Mouse (Mus musculus) MEL (cell line): ENCODE data around the gene Amh. TPM values are rescaled to one million over a fixed set of nuclear protein-coding genes. Genes with fewer than 3 reads are reported as not detected.

Experiments
- DNase-seq: peaks from one replicate; pipeline ENCODE4 v3.0.0; 2011; ENCODE audit warnings: low read depth, low spot score
- H3K27ac ChIP-seq: 2 replicates; pipeline ENCODE4 v1.5.1; 2012; ENCODE audit warnings: low read depth, mild to moderate bottlenecking, control low read depth, low read length, moderate library complexity; ENCODE audit not compliant: control insufficient read depth
- H3K27me3 ChIP-seq, 2 experiments: fragments of 150-350 bp in 1 of 2; sonication (generic) in 1 of 2; 2 replicates each; pipeline ENCODE4 v1.6.1; 2012; ENCODE audit warnings: low read length in 2 of 2, mild to moderate bottlenecking in 2 of 2, improper control_type of control experiment in 1 of 2, moderate library complexity in 1 of 2; ENCODE audit not compliant: insufficient read depth in 2 of 2, control insufficient read depth in 1 of 2
- H3K36me3 ChIP-seq, 2 experiments: 2 replicates each; pipeline ENCODE4 v1.6.1; 2012 to 2014; ENCODE audit warnings: low read length in 2 of 2, improper control_type of control experiment in 1 of 2, inconsistent platforms in 1 of 2, mild to moderate bottlenecking in 1 of 2; ENCODE audit not compliant: insufficient read depth in 2 of 2, control insufficient read depth in 1 of 2
- H3K4me1 ChIP-seq, 2 experiments: fragments of 150-350 bp in 1 of 2; sonication (generic) in 1 of 2; 2 replicates each; pipeline ENCODE4 v1.6.1; 2012; ENCODE audit warnings: low read length in 2 of 2, improper control_type of control experiment in 1 of 2, mild to moderate bottlenecking in 1 of 2; ENCODE audit not compliant: insufficient read depth in 2 of 2, control insufficient read depth in 1 of 2
- H3K4me3 ChIP-seq, 2 experiments: fragments of 150-350 bp in 1 of 2; sonication (generic) in 1 of 2; 2 replicates each; pipeline ENCODE4 v1.5.1; 2012; ENCODE audit warnings: low read depth in 2 of 2, low read length in 2 of 2, mild to moderate bottlenecking in 2 of 2, moderate library complexity in 2 of 2, control low read depth in 1 of 2, improper control_type of control experiment in 1 of 2; ENCODE audit not compliant: control insufficient read depth in 1 of 2, insufficient read depth in 1 of 2
- H3K79me2 ChIP-seq: 2 replicates; pipeline ENCODE4 v1.6.1; 2012; ENCODE audit warnings: mild to moderate bottlenecking, low read length, moderate library complexity; ENCODE audit not compliant: control insufficient read depth, poor library complexity, insufficient read depth
- H3K9ac ChIP-seq: 2 replicates; pipeline ENCODE4 v1.6.1; 2012; ENCODE audit warnings: low read depth, mild to moderate bottlenecking, control low read depth, low read length, moderate library complexity; ENCODE audit not compliant: control insufficient read depth, poor library complexity, severe bottlenecking
- H3K9me3 ChIP-seq: fragments of 150-350 bp; sonication (generic); replicated peaks from 2 replicates; pipeline ENCODE4 v1.6.1; 2012; ENCODE audit warnings: mild to moderate bottlenecking, low read length, improper control_type of control experiment, moderate library complexity; ENCODE audit not compliant: insufficient read depth
- BHLHE40 ChIP-seq: IDR thresholded peaks from 2 replicates; pipeline ENCODE4 v1.6.1; 2012; ENCODE audit warnings: low read depth, mild to moderate bottlenecking, inconsistent platforms, low read length, improper control_type of control experiment, borderline replicate concordance
- CHD1 ChIP-seq: IDR thresholded peaks from 2 replicates; pipeline ENCODE4 v1.6.1; 2012; ENCODE audit warnings: low read depth, mild to moderate bottlenecking, inconsistent platforms, low read length, improper control_type of control experiment
- CHD2 ChIP-seq: IDR thresholded peaks from 2 replicates; pipeline ENCODE4 v1.6.1; 2011; ENCODE audit warnings: low read length, improper control_type of control experiment
- CTCF ChIP-seq, 3 experiments: IDR thresholded peaks in 2 of 3; conservative IDR thresholded peaks in 1 of 3; 2 replicates each; pipeline ENCODE4 v1.5.1; 2011 to 2012; ENCODE audit warnings: low read length in 3 of 3, low read depth in 2 of 3, mild to moderate bottlenecking in 2 of 3, improper control_type of control experiment in 1 of 3, inconsistent platforms in 1 of 3, mixed read lengths in 1 of 3, moderate library complexity in 1 of 3; ENCODE audit not compliant: control insufficient read depth in 1 of 3, insufficient read depth in 1 of 3, poor library complexity in 1 of 3, severe bottlenecking in 1 of 3
- E2F4 ChIP-seq: IDR thresholded peaks from 2 replicates; pipeline ENCODE4 v1.6.1; 2011; ENCODE audit warnings: low read depth, low read length, improper control_type of control experiment, borderline replicate concordance
- ELF1 ChIP-seq: IDR thresholded peaks from 2 replicates; pipeline ENCODE4 v1.6.1; 2014; ENCODE audit warnings: low read depth, mild to moderate bottlenecking, inconsistent platforms, low read length, improper control_type of control experiment, moderate library complexity
- ETS1 ChIP-seq: IDR thresholded peaks from 2 replicates; pipeline ENCODE4 v1.6.1; 2012; ENCODE audit warnings: low read depth, mild to moderate bottlenecking, inconsistent platforms, low read length, improper control_type of control experiment, moderate library complexity
- GATA1 ChIP-seq: IDR thresholded peaks from 2 replicates; pipeline ENCODE4 v1.6.1; 2011; ENCODE audit warnings: low read depth, low read length, improper control_type of control experiment
- HCFC1 ChIP-seq: IDR thresholded peaks from 2 replicates; pipeline ENCODE4 v1.6.1; 2012; ENCODE audit warnings: low read depth, mild to moderate bottlenecking, inconsistent platforms, low read length, improper control_type of control experiment, moderate library complexity
- JUND ChIP-seq: IDR thresholded peaks from 2 replicates; pipeline ENCODE4 v1.6.1; 2011; ENCODE audit warnings: low read depth, mild to moderate bottlenecking, improper control_type of control experiment, low read length
- KAT2A ChIP-seq: conservative IDR thresholded peaks from 2 replicates; pipeline ENCODE4 v1.6.1; 2012; ENCODE audit warnings: low read depth, low read length, improper control_type of control experiment, inconsistent platforms
- MAFK ChIP-seq: IDR thresholded peaks from 2 replicates; pipeline ENCODE4 v1.6.1; 2011; ENCODE audit warnings: low read depth, mild to moderate bottlenecking, low read length, improper control_type of control experiment, borderline replicate concordance
- MAX ChIP-seq: IDR thresholded peaks from 2 replicates; pipeline ENCODE4 v1.6.1; 2011; ENCODE audit warnings: low read length, improper control_type of control experiment
- MAZ ChIP-seq: IDR thresholded peaks from 2 replicates; pipeline ENCODE4 v1.6.1; 2012; ENCODE audit warnings: low read depth, mild to moderate bottlenecking, inconsistent platforms, low read length, improper control_type of control experiment
- MYB ChIP-seq: IDR thresholded peaks from 2 replicates; pipeline ENCODE4 v1.6.1; 2011; ENCODE audit warnings: mild to moderate bottlenecking, low read depth, low read length, improper control_type of control experiment
- MYC ChIP-seq: IDR thresholded peaks from 2 replicates; pipeline ENCODE4 v1.6.1; 2011; ENCODE audit warnings: low read depth, mild to moderate bottlenecking, low read length, improper control_type of control experiment, moderate library complexity
- NRF1 ChIP-seq: IDR thresholded peaks from 2 replicates; pipeline ENCODE4 v1.6.1; 2014; ENCODE audit warnings: low read depth, mild to moderate bottlenecking, inconsistent platforms, low read length, improper control_type of control experiment, moderate library complexity; ENCODE audit not compliant: poor library complexity, insufficient read depth, severe bottlenecking
- POLR2A ChIP-seq, 2 experiments: IDR thresholded peaks; 2 replicates each; pipeline ENCODE4 v1.6.1; 2011 to 2012; ENCODE audit warnings: low read length in 2 of 2, mild to moderate bottlenecking in 2 of 2, control low read depth in 1 of 2, improper control_type of control experiment in 1 of 2, low read depth in 1 of 2, moderate library complexity in 1 of 2; ENCODE audit not compliant: control insufficient read depth in 1 of 2, insufficient read depth in 1 of 2, poor library complexity in 1 of 2
- POLR2AphosphoS5 ChIP-seq: IDR thresholded peaks from 2 replicates; pipeline ENCODE4 v1.6.1; 2012; ENCODE audit warnings: low read depth, borderline replicate concordance, mild to moderate bottlenecking, inconsistent platforms, low read length, moderate library complexity, mixed read lengths
- RAD21 ChIP-seq: IDR thresholded peaks from 2 replicates; pipeline ENCODE4 v1.6.1; 2011; ENCODE audit warnings: mild to moderate bottlenecking, low read depth, low read length, improper control_type of control experiment
- SIN3A ChIP-seq: IDR thresholded peaks from 2 replicates; pipeline ENCODE4 v1.6.1; 2012; ENCODE audit warnings: low read length, improper control_type of control experiment, inconsistent platforms
- TBP ChIP-seq: IDR thresholded peaks from 2 replicates; pipeline ENCODE4 v1.8.0; 2011; ENCODE audit warnings: low read depth, low read length, improper control_type of control experiment
- TCF12 ChIP-seq: IDR thresholded peaks from 2 replicates; pipeline ENCODE4 v1.6.1; 2014; ENCODE audit warnings: low read depth, mild to moderate bottlenecking, inconsistent platforms, low read length, improper control_type of control experiment, moderate library complexity
- USF1 ChIP-seq: IDR thresholded peaks from 2 replicates; pipeline ENCODE4 v1.6.1; 2014; ENCODE audit warnings: low read depth, mild to moderate bottlenecking, inconsistent platforms, low read length, improper control_type of control experiment, moderate library complexity
- ZKSCAN1 ChIP-seq: IDR thresholded peaks from 2 replicates; pipeline ENCODE4 v1.6.1; 2012; ENCODE audit warnings: low read depth, mild to moderate bottlenecking, inconsistent platforms, low read length, improper control_type of control experiment, moderate library complexity
- ZNF384 ChIP-seq: IDR thresholded peaks from 2 replicates; pipeline ENCODE4 v1.6.1; 2012; ENCODE audit warnings: low read depth, mild to moderate bottlenecking, inconsistent platforms, low read length, improper control_type of control experiment
- polyA plus RNA-seq, 2 experiments: library from polyadenylated mRNA; stranded (reverse) in 1 of 2; unstranded in 1 of 2; fragments of >175 nt in 1 of 2; fragments of >200 nt in 1 of 2; gene quantifications; 2 replicates each; pipeline versions ENCODE4 v1.2.1 to v1.2.4; 2012; ENCODE audit warnings: low replicate concordance in 2 of 2, low read depth in 1 of 2; ENCODE audit not compliant: insufficient read length in 2 of 2, insufficient read depth in 1 of 2, missing spikeins in 1 of 2
- total RNA-seq: library from RNA; depleted of rRNA; stranded (reverse); fragments of 300-350 nt; gene quantifications from 2 replicates; pipeline ENCODE4 v1.2.3, GENCODE M21; 2012

Amh gene
- total and polyA plus RNA-seq, 3 experiments: 0.42 to 1.1 TPM; not detected in 1

- peak; percentile 86 for TF ChIP-seq SIN3A
- no peak for TF ChIP-seq CHD1
- TF ChIP-seq RAD21: peak; percentile 48
- 0 out of 2 replicates have a peak, but pooled peaks have one; percentile 15 for TF ChIP-seq ELF1
- TF ChIP-seq POLR2A (IDR thresholded peaks at IDR 0.05; ENCODE audit: control insufficient read depth in 1 of 2, insufficient read depth in 1 of 2, low read depth in 1 of 2, low read length in 2 of 2, poor library complexity in 1 of 2): peak in 1 of 2 experiments; percentile 42; a peak in 1 of 4 replicates
- peak; percentile 70 for TF ChIP-seq MAX
- no peak for TF ChIP-seq ZKSCAN1
- peak; percentile 86 for TF ChIP-seq TCF12
- 0 out of 2 replicates have a peak, but pooled peaks have one; percentile 7 for TF ChIP-seq HCFC1
- TF ChIP-seq NRF1: no peak
- TF ChIP-seq JUND: peak; percentile 38; the same call in 1 of the 2 replicates
- TF ChIP-seq POLR2AphosphoS5: no peak
- TF ChIP-seq TBP: no peak
- no peak for TF ChIP-seq CHD2
- no peak for TF ChIP-seq KAT2A
- TF ChIP-seq CTCF (IDR thresholded peaks at IDR 0.05 in 2 of 3, conservative IDR thresholded peaks at IDR 0.05 in 1 of 3; ENCODE audit: control insufficient read depth in 1 of 3, insufficient read depth in 1 of 3, low read depth in 2 of 3, low read length in 3 of 3, poor library complexity in 1 of 3, severe bottlenecking in 1 of 3): peak; percentile 83 to 98 (median 88)
- TF ChIP-seq USF1: peak; percentile 38; the same call in 1 of the 2 replicates
- no peak for TF ChIP-seq MAFK
- TF ChIP-seq E2F4: no peak
- no peak for TF ChIP-seq ZNF384
- peak; percentile 60; the same call in 1 of the 2 replicates for TF ChIP-seq BHLHE40
- 0 out of 2 replicates have a peak, but pooled peaks have one; percentile 66 for TF ChIP-seq MYC
- TF ChIP-seq MAZ: no peak
- TF ChIP-seq ETS1: peak; percentile 69; the same call in 1 of the 2 replicates
- peak; percentile 67 for TF ChIP-seq GATA1
These were observed 30.5 kb upstream of the Amh start (continued) for GRCm38 (mm10) chr10:80774549-80774948.

GRCm38 (mm10) chr10:80774981-80775380 lies 30.1 kb upstream of the Amh start:
- no peaks in the 10 kb centered on the region for H3K27me3 ChIP-seq
- no peaks in the 10 kb centered on the region for H3K9me3 ChIP-seq
- peaks cover 10 to 34% of the 10 kb centered on the region in 2 experiments for H3K36me3 ChIP-seq
- no peak overlapping the region for H3K27ac ChIP-seq
- no peaks in the 10 kb centered on the region; the same call in 1 of the 2 replicates for H3K79me2 ChIP-seq
- peaks cover 12 to 18% of the 10 kb centered on the region in 2 experiments for H3K4me1 ChIP-seq
- DNase-seq: no peak
- no peak overlapping the region for H3K9ac ChIP-seq
- TF ChIP-seq MYC (no peak), TBP (no peak), BHLHE40 (no peak), RAD21 (no peak), MYB (no peak)
- H3K4me3 ChIP-seq: no peak overlapping the region
